Mouse (Mus musculus) brain, embryonic 14.5 days (tissue): ENCODE results near the gene Sde2. TPM values are rescaled to one million over a fixed set of nuclear protein-coding genes. Genes with fewer than 3 reads are reported as not detected.

Experiments
- DNase-seq: peaks from one replicate; pipeline ENCODE4 v3.0.0-alpha.2; 2011; ENCODE audit warnings: low read depth
- CTCF ChIP-seq: fragments of 200-500 bp; IDR thresholded peaks from 2 replicates; pipeline ENCODE4 v1.5.1; 2012; ENCODE audit warnings: inconsistent platforms, mild to moderate bottlenecking, moderate library complexity, borderline replicate concordance; ENCODE audit not compliant: insufficient read depth, insufficient read length; ENCODE audit errors: extremely low read depth
- POLR2A ChIP-seq: fragments of 200-500 bp; IDR thresholded peaks from 2 replicates; pipeline ENCODE4 v1.6.1; 2012; ENCODE audit warnings: mild to moderate bottlenecking, inconsistent platforms, borderline replicate concordance; ENCODE audit not compliant: poor library complexity, insufficient read depth, insufficient read length, severe bottlenecking; ENCODE audit errors: extremely low read depth
- polyA plus RNA-seq: library from polyadenylated mRNA; depleted of rRNA; stranded (reverse); fragments of >200 nt; gene quantifications from 2 replicates; pipeline ENCODE4 v1.2.3, GENCODE M21; 2012; rRNA removed

The Sde2 gene
- polyA plus RNA-seq, 1 experiment, result 25.5 TPM

GRCm38 (mm10) chr1:180916425-180916824 lies 65.5 kb downstream of the Sde2 start:
- TF ChIP-seq CTCF (no peak), POLR2A (no peak)
- DNase-seq, result no peak

DNA sequence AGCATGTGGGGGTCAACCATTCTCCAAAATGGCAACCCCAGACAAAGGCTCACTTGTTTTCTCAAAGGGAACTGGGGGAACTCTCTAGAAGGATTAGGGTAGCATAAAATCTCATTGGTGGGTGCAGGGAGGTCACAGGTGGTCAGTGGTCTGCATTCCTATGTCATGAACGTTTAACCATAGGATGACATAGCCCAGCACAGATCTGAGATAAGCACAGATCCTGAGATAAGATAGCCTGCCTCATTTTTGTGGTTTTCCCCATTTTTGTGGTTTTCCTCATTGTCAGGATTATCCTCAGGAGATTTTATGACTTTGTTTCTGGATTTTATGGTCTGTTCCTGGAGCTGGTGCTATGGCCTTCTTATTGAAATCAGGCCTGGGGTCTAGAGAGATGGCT lies 66.1 kb downstream of the Sde2 start:
- no peak for DNase-seq
- TF ChIP-seq POLR2A (no peak), CTCF (no peak)

Other genes starting within 250 kb of the Sde2 start
- gene Lin9, start 210.0 kb upstream of the Sde2 start, polyA plus RNA-seq, result 10.2 and 13.9 TPM in 2 replicates
- gene Mixl1, start 154.1 kb upstream of the Sde2 start, polyA plus RNA-seq, result 0.04 and 0.05 TPM in 2 replicates
- gene Acbd3, start 125.1 kb upstream of the Sde2 start, polyA plus RNA-seq, result 28.8 and 36.1 TPM in 2 replicates
- gene H3f3a, start 37.2 kb upstream of the Sde2 start, polyA plus RNA-seq, result 2,000 and 2,211 TPM in 2 replicates
- gene Lefty2, start 42.0 kb downstream of the Sde2 start, polyA plus RNA-seq, result 1.4 and 2.0 TPM in 2 replicates
- gene Pycr2, start 53.2 kb downstream of the Sde2 start, polyA plus RNA-seq, result 45.7 and 65.9 TPM in 2 replicates
- gene Lefty1, start 83.9 kb downstream of the Sde2 start, polyA plus RNA-seq, result 1.1 and 1.3 TPM in 2 replicates
- gene Tmem63a, start 91.2 kb downstream of the Sde2 start, polyA plus RNA-seq, result 3.3 and 3.6 TPM in 2 replicates
- gene Ephx1, start 169.8 kb downstream of the Sde2 start, polyA plus RNA-seq, result 2.8 and 5.1 TPM in 2 replicates
- not detected in 2 replicates for gene 9130409I23Rik, start 200.1 kb downstream of the Sde2 start, polyA plus RNA-seq